Mouse (Mus musculus): Measurements from ENCODE around the gene Nalcn. TPM values are rescaled to one million over a fixed set of nuclear protein-coding genes. Genes with fewer than 3 reads are reported as not detected.

Nalcn gene
- polyA plus RNA-seq, 2 experiments = not detected

- Histone ChIP-seq H3K4me1 (replicated peaks; ENCODE audit: control insufficient read depth in 2 of 2, insufficient read depth in 2 of 2, low read length in 1 of 2) (no peaks in the 10 kb centered on the region), H3K4me2 (ENCODE audit: low read depth) (no peak overlapping the region), H3K4me3 (ENCODE audit: insufficient read depth in 1 of 2, low read depth in 2 of 2, low read length in 2 of 2) (no peak overlapping the region), H3K36me3 (replicated peaks; ENCODE audit: control insufficient read depth, insufficient read depth, low read depth) (no peaks in the 10 kb centered on the region), H3K27ac (no peak overlapping the region), H3K27me3 (ENCODE audit: control insufficient read depth, insufficient read depth, low read length) (no peaks in the 10 kb centered on the region), H3K9me3 (ENCODE audit: control insufficient read depth, low read length) (no peaks in the 10 kb centered on the region), H3K9ac (replicated peaks) (no peak overlapping the region)
- DNase-seq (ENCODE audit: low read depth in 3 of 3, low spot score in 3 of 3) (no peak), ATAC-seq (ENCODE audit: insufficient read depth) (no peak)
- TF ChIP-seq EP300 (IDR thresholded peaks at IDR 0.05; ENCODE audit: low read depth) (no peak), CTCF (IDR thresholded peaks at IDR 0.05; ENCODE audit: low read depth) (no peak)
Observed at GRCm38 (mm10) chr14:123587412-123587811, 39.5 kb downstream of the Nalcn start.

- H3K36me3 ChIP-seq (replicated peaks; ENCODE audit: control insufficient read depth, insufficient read depth, low read depth) = no peaks in the 10 kb centered on the region
- ATAC-seq (ENCODE audit: insufficient read depth) = no peak
- no peaks in the 10 kb centered on the region for H3K9me3 ChIP-seq (ENCODE audit: control insufficient read depth, low read length)
- H3K4me2 ChIP-seq (ENCODE audit: low read depth) = no peak overlapping the region
- 73% methylated on average over 2 of the region's 2 CpGs for WGBS (ENCODE audit: insufficient replicate concordance)
- no peak overlapping the region for H3K27ac ChIP-seq
- H3K9ac ChIP-seq (replicated peaks) = no peak overlapping the region
- DNase-seq (ENCODE audit: low read depth in 3 of 3, low spot score in 3 of 3) = no peak
- TF ChIP-seq EP300 (IDR thresholded peaks at IDR 0.05; ENCODE audit: low read depth) (no peak), CTCF (IDR thresholded peaks at IDR 0.05; ENCODE audit: low read depth) (no peak)
- no peaks in the 10 kb centered on the region for H3K27me3 ChIP-seq (ENCODE audit: control insufficient read depth, insufficient read depth, low read length)
- H3K4me3 ChIP-seq (ENCODE audit: insufficient read depth in 1 of 2, low read depth in 2 of 2, low read length in 2 of 2) = no peak overlapping the region
- no peaks in the 10 kb centered on the region for H3K4me1 ChIP-seq (replicated peaks; ENCODE audit: control insufficient read depth in 2 of 2, insufficient read depth in 2 of 2, low read length in 1 of 2)
Observed at GRCm38 (mm10) chr14:123582433-123582832, 44.5 kb downstream of the Nalcn start.

GRCm38 (mm10) chr14:123575356-123575755 lies 51.6 kb downstream of the Nalcn start:
- no peaks in the 10 kb centered on the region for H3K27me3 ChIP-seq (ENCODE audit: control insufficient read depth, insufficient read depth, low read length)
- WGBS (ENCODE audit: insufficient replicate concordance) = 63% methylated on average over 4 of the region's 4 CpGs
- H3K27ac ChIP-seq = no peak overlapping the region
- no peaks in the 10 kb centered on the region for H3K9me3 ChIP-seq (ENCODE audit: control insufficient read depth, low read length)
- no peak for ATAC-seq (ENCODE audit: insufficient read depth)
- H3K9ac ChIP-seq (replicated peaks) = no peak overlapping the region
- no peak for TF ChIP-seq EP300 (IDR thresholded peaks at IDR 0.05; ENCODE audit: low read depth)
- no peak for TF ChIP-seq CTCF (IDR thresholded peaks at IDR 0.05; ENCODE audit: low read depth)
- no peaks in the 10 kb centered on the region for H3K36me3 ChIP-seq (replicated peaks; ENCODE audit: control insufficient read depth, insufficient read depth, low read depth)
- H3K4me2 ChIP-seq (ENCODE audit: low read depth) = no peak overlapping the region
- H3K4me3 ChIP-seq (ENCODE audit: insufficient read depth in 1 of 2, low read depth in 2 of 2, low read length in 2 of 2) = no peak overlapping the region
- no peak for DNase-seq (ENCODE audit: low read depth in 3 of 3, low spot score in 3 of 3)
- H3K4me1 ChIP-seq (replicated peaks; ENCODE audit: control insufficient read depth in 2 of 2, insufficient read depth in 2 of 2, low read length in 1 of 2) = no peaks in the 10 kb centered on the region

- Histone ChIP-seq H3K4me2 (ENCODE audit: low read depth) (no peak overlapping the region), H3K27ac (no peak overlapping the region), H3K4me1 (replicated peaks; ENCODE audit: control insufficient read depth in 2 of 2, insufficient read depth in 2 of 2, low read length in 1 of 2) (no peaks in the 10 kb centered on the region), H3K27me3 (ENCODE audit: control insufficient read depth, insufficient read depth, low read length) (no peaks in the 10 kb centered on the region), H3K9ac (replicated peaks) (no peak overlapping the region), H3K4me3 (ENCODE audit: insufficient read depth in 1 of 2, low read depth in 2 of 2, low read length in 2 of 2) (no peak overlapping the region), H3K9me3 (ENCODE audit: control insufficient read depth, low read length) (no peaks in the 10 kb centered on the region), H3K36me3 (replicated peaks; ENCODE audit: control insufficient read depth, insufficient read depth, low read depth) (no peaks in the 10 kb centered on the region)
- no peak for DNase-seq (ENCODE audit: low read depth in 3 of 3, low spot score in 3 of 3)
- ATAC-seq (ENCODE audit: insufficient read depth) = no peak
- no peak for TF ChIP-seq EP300 (IDR thresholded peaks at IDR 0.05; ENCODE audit: low read depth)
- TF ChIP-seq CTCF (IDR thresholded peaks at IDR 0.05; ENCODE audit: low read depth) = no peak
Observed at GRCm38 (mm10) chr14:123574936-123575335, 52.0 kb downstream of the Nalcn start.

GRCm38 (mm10) chr14:123566599-123566998 lies 60.3 kb downstream of the Nalcn start:
- WGBS (ENCODE audit: insufficient replicate concordance) = 60% methylated on average over 2 of the region's 2 CpGs
- H3K36me3 ChIP-seq (replicated peaks; ENCODE audit: control insufficient read depth, insufficient read depth, low read depth) = no peaks in the 10 kb centered on the region
- ATAC-seq (ENCODE audit: insufficient read depth) (no peak), DNase-seq (ENCODE audit: low read depth in 3 of 3, low spot score in 3 of 3) (no peak)
- H3K27me3 ChIP-seq (ENCODE audit: control insufficient read depth, insufficient read depth, low read length) = no peaks in the 10 kb centered on the region
- no peak overlapping the region for H3K4me2 ChIP-seq (ENCODE audit: low read depth)
- H3K9me3 ChIP-seq (ENCODE audit: control insufficient read depth, low read length) = no peaks in the 10 kb centered on the region
- H3K9ac ChIP-seq (replicated peaks) = no peak overlapping the region
- no peak overlapping the region for H3K27ac ChIP-seq
- no peak overlapping the region for H3K4me3 ChIP-seq (ENCODE audit: insufficient read depth in 1 of 2, low read depth in 2 of 2, low read length in 2 of 2)
- no peaks in the 10 kb centered on the region for H3K4me1 ChIP-seq (replicated peaks; ENCODE audit: control insufficient read depth in 2 of 2, insufficient read depth in 2 of 2, low read length in 1 of 2)
- TF ChIP-seq CTCF (IDR thresholded peaks at IDR 0.05; ENCODE audit: low read depth) (no peak), EP300 (IDR thresholded peaks at IDR 0.05; ENCODE audit: low read depth) (no peak)

GRCm38 (mm10) chr14:123555533-123555932 lies 71.4 kb downstream of the Nalcn start:
- TF ChIP-seq CTCF (IDR thresholded peaks at IDR 0.05; ENCODE audit: low read depth) = no peak
- TF ChIP-seq EP300 (IDR thresholded peaks at IDR 0.05; ENCODE audit: low read depth) = no peak
- Histone ChIP-seq H3K4me1 (replicated peaks; ENCODE audit: control insufficient read depth in 2 of 2, insufficient read depth in 2 of 2, low read length in 1 of 2) (no peaks in the 10 kb centered on the region), H3K27me3 (ENCODE audit: control insufficient read depth, insufficient read depth, low read length) (no peaks in the 10 kb centered on the region), H3K4me3 (ENCODE audit: insufficient read depth in 1 of 2, low read depth in 2 of 2, low read length in 2 of 2) (no peak overlapping the region), H3K4me2 (ENCODE audit: low read depth) (no peak overlapping the region), H3K36me3 (replicated peaks; ENCODE audit: control insufficient read depth, insufficient read depth, low read depth) (no peaks in the 10 kb centered on the region), H3K27ac (no peak overlapping the region), H3K9ac (replicated peaks) (no peak overlapping the region), H3K9me3 (ENCODE audit: control insufficient read depth, low read length) (no peaks in the 10 kb centered on the region)
- no peak for ATAC-seq (ENCODE audit: insufficient read depth)
- no peak for DNase-seq (ENCODE audit: low read depth in 3 of 3, low spot score in 3 of 3)

All from liver, embryonic 14.5 days (tissue).